Mouse (Mus musculus) small intestine, adult 2 months (tissue): ENCODE data around the gene Apopt1.

Experiments
- CTCF ChIP-seq: fragments of 200-500 bp; IDR thresholded peaks from 2 replicates; pipeline ENCODE4 v1.5.1; 2012; ENCODE audit warnings: low read depth, mild to moderate bottlenecking, control low read depth, inconsistent platforms, low read length, moderate library complexity, mixed read lengths; ENCODE audit not compliant: insufficient replicate concordance, insufficient read length; ENCODE audit errors: extremely low read depth
- POLR2A ChIP-seq: fragments of 200-500 bp; IDR thresholded peaks from 2 replicates; pipeline ENCODE4 v1.6.1; 2012; ENCODE audit warnings: low read depth, mild to moderate bottlenecking, control low read depth, inconsistent platforms, low read length, moderate library complexity

- TF ChIP-seq CTCF = no peak
- TF ChIP-seq POLR2A = no peak
Observed at GRCm38 (mm10) chr12:111800459-111801183, 87.6 kb downstream of the Apopt1 start.
